Comparison of ENCODE assay signal across 8 mouse cellular contexts in the genomic region with DNA sequence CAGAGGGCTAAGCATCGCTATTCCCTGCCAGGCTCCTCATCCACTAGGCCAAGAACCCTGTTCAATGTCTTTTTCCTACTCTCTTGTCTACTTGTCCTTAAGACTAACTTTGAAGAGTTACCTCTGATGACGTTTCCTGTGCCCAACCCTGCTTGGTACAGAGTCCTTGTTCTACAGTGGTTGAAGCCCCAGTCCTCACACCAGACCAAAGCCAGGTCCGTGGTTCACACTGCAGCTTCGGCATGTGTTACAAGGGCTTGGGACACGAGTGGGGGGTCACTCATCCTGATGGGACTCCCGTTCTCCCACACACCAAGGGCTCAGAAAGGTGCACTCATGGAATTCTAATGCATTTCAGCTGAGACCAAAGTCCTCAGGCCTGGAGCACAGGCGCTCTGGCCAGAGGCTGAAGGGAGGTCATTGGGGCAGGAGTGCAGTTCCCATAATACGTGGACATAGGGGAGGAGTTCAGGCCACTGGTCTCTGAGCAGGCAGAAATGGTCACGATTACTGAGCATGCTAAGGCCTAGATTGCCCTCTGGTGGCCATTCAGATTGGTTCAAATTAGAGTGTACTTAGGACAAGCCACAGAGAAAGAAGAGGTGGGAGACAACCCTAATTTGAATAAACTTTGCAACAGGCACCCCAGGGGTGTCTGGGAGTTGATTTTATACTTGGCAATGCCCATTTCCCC.
DNase-seq lines count a peak whose midpoint lies in the region; ATAC-seq and TF ChIP-seq lines count a peak whose summit lies in the region.

No protein-coding gene starts in this region.

- peak; percentile 75 for TF ChIP-seq CTCF in Patski (IDR thresholded peaks at IDR 0.05)

- in situ Hi-C loops in Patski (cut with MboI; ENCODE audit: low pct_unique_long_range_greater_than_20kb) = loop anchor here (25.0 kb wide), 1 partner anchor 162 kb away; no protein-coding TSS in a partner anchor

- no peak overlapping the region for H3K9ac ChIP-seq in intestine, embryonic 15.5 days

- no peak overlapping the region for H3K27ac ChIP-seq in intestine, embryonic 15.5 days

- peak; percentile 62 for ATAC-seq in Patski
- peak; percentile 42 to 53; a peak in 2 of 4 replicates for ATAC-seq in hematopoietic stem cell, adult 5-6 weeks (replicated peaks in 1 of 2; ENCODE audit: insufficient read depth in 1 of 2, low FRiP score in 2 of 2, low TSS enrichment in 1 of 2, low read depth in 1 of 2, poor library complexity in 2 of 2, severe bottlenecking in 2 of 2)
- no peak for ATAC-seq in intestine, embryonic 15.5 days

- CTCF ChIA-PET in Patski (lab: Charles Lee) = interaction anchor here (1.0 to 3.6 kb wide), 5 partner anchors 11 to 41 kb away, joined by 3 to 22 read pairs (median 4); no protein-coding TSS in a partner anchor

- POLR2A ChIA-PET in Patski (lab: Charles Lee) = interaction anchor here (0.7 kb wide), 1 partner anchor 10 kb away, joined by 3 read pairs; no protein-coding TSS in a partner anchor

- 79% methylated on average over 9 of the region's 9 CpGs for WGBS in intestine, embryonic 15.5 days

- DNase-seq in heart, adult 18-20 months = peak; percentile 2 to 12
- no peak for DNase-seq in heart, adult 8-10 months (ENCODE audit: low spot score)
- DNase-seq in 3T3-L1 (ENCODE audit: low read depth, low spot score) = peak; percentile 72
- DNase-seq in Patski (ENCODE audit: low read depth, low spot score) = no peak
- DNase-seq in lung, postnatal 25 days (ENCODE audit: low spot score) = peak; percentile 12
- no peak for DNase-seq in urinary bladder, postnatal 36 days (ENCODE audit: low spot score in 2 of 2)

- no peaks in the 10 kb centered on the region for H3K9me3 ChIP-seq in intestine, embryonic 15.5 days

- no peak overlapping the region for H3K4me2 ChIP-seq in intestine, embryonic 15.5 days (replicated peaks)

- H3K4me3 ChIP-seq in intestine, embryonic 15.5 days (replicated peaks) = no peak overlapping the region

- H3K4me1 ChIP-seq in intestine, embryonic 15.5 days (replicated peaks) = no peaks in the 10 kb centered on the region

- H3K36me3 ChIP-seq in intestine, embryonic 15.5 days = no peaks in the 10 kb centered on the region

- no peaks in the 10 kb centered on the region for H3K27me3 ChIP-seq in Patski
- H3K27me3 ChIP-seq in intestine, embryonic 15.5 days (replicated peaks) = no peaks in the 10 kb centered on the region

Comparison
In these comparisons a context has a peak if more than half of its experiments do, and no peak if none do; other contexts are left out.
1. DNase-seq: peak in heart, adult 18-20 months (2 of 2), 3T3-L1 (single experiment) and lung, postnatal 25 days (single experiment); none in heart, adult 8-10 months (single experiment), Patski (single experiment) and urinary bladder, postnatal 36 days (0 of 2).